Mouse (Mus musculus) left cerebral cortex, adult 2 months (tissue): Measurements from ENCODE around the gene Zfp956. TPM values are rescaled to one million over a fixed set of nuclear protein-coding genes. Genes with fewer than 3 reads are reported as not detected.

Experiments
- DNase-seq, 2 experiments: peaks; one replicate each; pipeline ENCODE4 v3.0.0; 2021 to 2022; ENCODE audit warnings: low spot score in 2 of 2, mixed read lengths in 1 of 2; ENCODE audit errors: extremely low spot score in 1 of 2
- H3K27ac ChIP-seq: fragments of 200-600 bp; 2 replicates; pipeline ENCODE4 v1.8.1; 2022
- H3K4me3 ChIP-seq: fragments of 200-600 bp; 2 replicates; pipeline ENCODE4 v1.8.1; 2022
- CTCF ChIP-seq: fragments of 200-600 bp; IDR thresholded peaks from 2 replicates; pipeline ENCODE4 v1.8.1; 2022; ENCODE audit warnings: antibody characterized with exemption, mild to moderate bottlenecking, moderate library complexity
- intact Hi-C: fragments of 180-260 bp; cut with DNase I; formaldehyde crosslinking; loops from one replicate; pipeline ENCODE4 v1.15.1; 2025
- long read RNA-seq, 2 experiments: library from polyadenylated mRNA; stranded (forward); transcript quantifications; one replicate each; pipeline ENCODE4 v2.0.0; 2021; ENCODE audit warnings: borderline mapping rate in 2 of 2
- total RNA-seq, 2 experiments: library from RNA; stranded (reverse); gene quantifications; 2 replicates each; pipeline ENCODE4 v1.2.3; 2021

Gene Zfp956
- total RNA-seq = 10 to 100 TPM; 18.3 to 22.6 TPM
- long read RNA-seq, experiment 1, transcript Zfp956-201 (5 exons, 2,761 nt) = major isoform, 16 of 26 reads
- long read RNA-seq, experiment 1, partial matches to known transcripts = 4 of 26 reads
- long read RNA-seq, experiment 1, other reads (novel, unspliced or antisense) = 4 of 26 reads
- long read RNA-seq, experiment 2, transcript Zfp956-201 (5 exons, 2,761 nt) = major isoform, 9 of 15 reads
- long read RNA-seq, experiment 2, partial matches to known transcripts = 0 of 15 reads
- long read RNA-seq, experiment 2, other reads (novel, unspliced or antisense) = 2 of 15 reads

DNA sequence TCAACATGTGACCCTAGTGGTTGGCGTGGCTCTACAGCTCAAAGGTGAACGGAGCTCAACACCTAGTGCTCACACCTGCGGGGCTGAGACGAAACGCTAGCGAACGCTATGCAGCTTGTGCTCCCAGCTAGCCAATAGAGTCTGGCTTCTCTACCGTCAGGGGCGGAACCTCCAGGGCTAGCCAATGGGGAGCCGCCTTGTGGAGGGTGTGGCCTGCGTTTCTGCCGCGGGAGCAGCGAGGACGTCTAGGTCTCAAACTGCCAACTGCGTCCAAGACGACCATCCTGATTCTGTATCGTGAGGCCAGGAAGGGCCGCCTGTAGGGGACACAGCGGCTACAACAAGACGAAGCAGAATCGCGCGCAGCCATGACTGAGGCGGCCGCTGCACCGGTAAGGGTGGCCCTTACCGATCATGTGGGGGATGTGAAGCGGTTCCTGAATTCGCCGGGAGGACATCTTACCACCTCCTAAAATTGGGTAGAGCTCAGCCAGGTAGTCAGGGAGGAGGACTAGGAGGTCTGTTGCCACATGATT, at the start of gene Zfp956:
TSS of gene Zfp956 (plus strand) at position 200 of the 536 bp plus-strand sequence.
- peak within 1 kb of the TSS; percentile 93 for H3K27ac ChIP-seq
- peak; percentile 94 for DNase-seq
- TF ChIP-seq CTCF = peak; percentile 6
- intact Hi-C loops = no loop called here
- H3K4me3 ChIP-seq = peak within 1 kb of the TSS; percentile 88

- no peak overlapping the region for H3K4me3 ChIP-seq
- no peak overlapping the region for H3K27ac ChIP-seq
- no peak for DNase-seq
- no peak for TF ChIP-seq CTCF
- intact Hi-C loops = no loop called here
Measured at GRCm38 (mm10) chr6:47903587-47903986, 49.6 kb upstream of the Zfp956 start.

DNA sequence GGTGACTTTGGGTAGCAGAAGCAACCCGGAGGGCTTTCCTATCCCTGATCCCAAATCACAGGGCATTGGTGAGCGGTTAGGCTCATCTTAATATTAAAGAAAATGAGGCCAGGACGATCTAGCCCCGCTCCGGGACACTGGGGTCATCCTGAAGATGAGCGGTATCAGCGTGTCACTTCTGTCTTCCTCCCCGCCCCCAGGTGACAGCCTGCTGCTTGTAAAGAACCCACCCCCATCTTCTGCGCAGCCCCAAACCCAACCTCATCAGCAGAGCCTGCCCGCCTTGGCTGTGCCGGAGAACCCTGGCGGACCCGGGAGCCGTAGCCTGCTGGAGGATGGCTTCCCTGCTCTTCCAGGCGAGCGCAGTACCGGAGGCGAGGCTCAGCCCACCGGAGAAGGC, 48.8 kb upstream of the Zfp956 start:
- no peak for TF ChIP-seq CTCF
- DNase-seq = no peak
- intact Hi-C loops = no loop called here
- no peak overlapping the region for H3K27ac ChIP-seq
- no peak overlapping the region for H3K4me3 ChIP-seq

- Histone ChIP-seq H3K27ac (no peak overlapping the region), H3K4me3 (no peak overlapping the region)
- DNase-seq = no peak
- no peak for TF ChIP-seq CTCF
- intact Hi-C loops = no loop called here
Measured at GRCm38 (mm10) chr6:47904917-47905695, 48.1 kb upstream of the Zfp956 start.

DNA sequence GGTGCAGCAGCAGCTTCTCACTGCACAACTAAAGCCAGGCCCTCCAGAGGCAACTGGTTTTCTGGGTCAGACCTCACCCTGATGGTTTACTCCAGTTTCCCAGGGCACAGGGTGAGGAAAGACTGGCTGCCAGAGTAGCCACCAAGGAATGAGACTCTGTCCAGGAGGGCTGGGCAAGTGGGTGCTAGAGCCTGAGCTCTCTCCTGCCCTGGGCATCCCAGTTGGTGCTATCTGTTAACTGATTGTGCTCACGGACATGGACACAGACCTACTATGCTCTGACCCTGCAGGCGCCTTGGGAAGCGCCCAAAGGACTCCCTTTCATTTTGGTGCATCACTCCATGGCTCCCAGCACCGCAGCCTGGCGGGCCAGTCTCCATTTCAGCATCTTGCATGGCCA, 46.9 kb upstream of the Zfp956 start:
- no peak for DNase-seq
- TF ChIP-seq CTCF = no peak
- Histone ChIP-seq H3K4me3 (no peak overlapping the region), H3K27ac (no peak overlapping the region)
- intact Hi-C loops = no loop called here

DNA sequence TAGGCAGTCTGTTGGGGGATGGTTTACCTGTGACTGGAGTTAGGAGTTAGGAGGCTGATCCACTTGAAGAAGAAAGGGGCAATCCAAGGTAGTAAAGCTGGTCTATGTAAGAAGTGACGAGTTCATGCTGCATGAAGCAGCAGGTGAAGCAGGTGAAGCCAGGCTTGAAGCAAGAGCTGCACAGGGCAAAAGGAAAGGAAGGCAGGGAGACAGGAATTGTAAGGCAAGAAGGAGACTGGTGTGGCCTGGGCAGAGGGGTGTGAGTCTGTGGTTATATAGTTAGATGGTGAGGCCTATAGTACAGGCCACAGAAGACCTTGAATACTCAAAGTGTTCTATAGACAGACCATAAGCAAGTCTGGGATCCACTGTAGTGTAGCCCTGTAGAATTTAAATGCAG, 44.2 kb upstream of the Zfp956 start:
- TF ChIP-seq CTCF = no peak
- intact Hi-C loops = no loop called here
- no peak for DNase-seq
- Histone ChIP-seq H3K27ac (no peak overlapping the region), H3K4me3 (no peak overlapping the region)

DNA sequence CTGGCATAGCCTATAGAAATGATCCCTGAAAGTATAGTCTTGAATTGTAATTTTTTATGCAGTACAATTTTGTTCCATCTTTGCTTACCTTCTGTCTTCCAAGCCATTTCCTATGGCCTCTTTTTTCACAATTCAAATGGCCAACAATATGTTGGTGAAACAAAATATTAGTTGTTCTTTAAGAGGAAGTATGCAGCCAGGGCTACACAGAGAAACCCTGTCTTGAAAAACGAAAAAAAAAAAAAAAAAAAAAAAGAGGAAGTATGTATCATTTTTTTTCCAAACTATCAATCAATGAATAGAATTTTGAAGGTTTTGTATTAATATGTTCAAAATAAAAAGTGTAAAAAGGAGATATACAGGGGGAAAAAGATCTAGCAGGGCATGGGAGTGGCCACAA, 41.5 kb upstream of the Zfp956 start:
- no peak for DNase-seq
- no peak for TF ChIP-seq CTCF
- intact Hi-C loops = no loop called here
- Histone ChIP-seq H3K4me3 (no peak overlapping the region), H3K27ac (no peak overlapping the region)

GRCm38 (mm10) chr6:47912991-47913390, 40.2 kb upstream of the Zfp956 start:
- intact Hi-C loops = no loop called here
- no peak for DNase-seq
- Histone ChIP-seq H3K4me3 (no peak overlapping the region), H3K27ac (no peak overlapping the region)
- no peak for TF ChIP-seq CTCF

- DNase-seq = no peak
- no peak for TF ChIP-seq CTCF
- H3K27ac ChIP-seq = no peak overlapping the region
- intact Hi-C loops = no loop called here
- H3K4me3 ChIP-seq = no peak overlapping the region
Measured at GRCm38 (mm10) chr6:47917051-47917450, 36.1 kb upstream of the Zfp956 start.

DNA sequence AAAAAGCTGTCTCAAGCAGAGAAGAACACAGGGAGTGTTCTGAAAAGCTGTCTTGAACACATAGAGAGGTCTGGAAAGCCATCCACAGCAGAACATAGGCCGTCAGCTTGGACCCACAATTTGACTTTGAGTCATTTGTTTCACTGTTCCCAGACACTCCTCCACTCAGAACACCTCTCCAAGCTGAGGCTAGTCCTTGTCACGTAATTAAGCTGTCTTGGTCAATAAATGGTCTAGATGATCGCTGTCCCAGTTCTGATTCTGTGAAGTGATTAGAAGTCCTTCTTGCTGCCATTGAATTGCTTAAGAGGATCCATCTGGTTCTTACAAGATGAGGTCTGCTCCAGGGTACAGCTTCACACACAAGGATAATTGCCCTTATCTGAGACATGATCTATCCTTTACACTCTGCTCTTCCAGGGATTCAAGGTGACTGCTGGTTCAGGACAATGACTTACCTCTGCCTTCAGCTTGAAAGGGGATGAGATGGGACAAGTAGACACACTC, 34.4 kb upstream of the Zfp956 start:
- Histone ChIP-seq H3K4me3 (no peak overlapping the region), H3K27ac (no peak overlapping the region)
- TF ChIP-seq CTCF = no peak
- no peak for DNase-seq
- intact Hi-C loops = no loop called here

GRCm38 (mm10) chr6:47919646-47920446, 33.3 kb upstream of the Zfp956 start:
- Histone ChIP-seq H3K27ac (peak overlapping the region; percentile 98), H3K4me3 (peak overlapping the region; percentile 71)
- DNase-seq = no peak
- intact Hi-C loops = loop anchor here (2.0 kb wide), 2 partner anchors 43 to 97 kb away; partner anchors contain the start of gene Zfp282
- TF ChIP-seq CTCF = no peak
